Comparison of ENCODE assay signal across 24 mouse cellular contexts in the genomic region with DNA sequence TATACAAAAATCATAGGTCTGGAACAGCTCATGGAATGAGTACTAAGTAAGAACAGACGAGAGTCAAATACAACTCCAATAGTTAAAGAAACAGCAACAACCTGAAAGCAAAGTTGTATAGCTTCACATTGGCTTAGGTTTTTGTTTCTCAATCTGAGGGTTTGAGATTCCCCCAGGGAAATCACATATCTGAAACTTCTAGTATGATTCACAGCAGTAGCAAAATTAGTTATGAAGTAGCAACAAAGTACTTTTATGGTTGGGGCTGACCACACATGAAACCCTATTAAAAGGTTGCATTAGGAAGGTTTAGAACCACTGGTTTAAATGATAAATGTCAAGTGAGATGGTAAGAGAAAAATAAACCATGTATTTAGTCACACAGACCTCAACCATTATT. TPM values are rescaled to one million over a fixed set of nuclear protein-coding genes. Genes with fewer than 3 reads are reported as not detected.
"Had no signal": no experiment of that assay in that cellular context is flagged by ENCODE, and none has a peak within 500 bp of the region (broad histone marks: within the 10 kb centered on the region; RNA-seq: fewer than 3 reads in every experiment).

No protein-coding gene starts in this region.

- H3K4me3 ChIP-seq: neural tube, embryonic 13.5 days; neural tube, embryonic 15.5 days; stomach, embryonic 15.5 days had no signal

- H3K27ac ChIP-seq: neural tube, embryonic 13.5 days; neural tube, embryonic 15.5 days; stomach, embryonic 15.5 days; stomach, postnatal 0 days had no signal

- H3K9ac ChIP-seq: neural tube, embryonic 13.5 days; neural tube, embryonic 15.5 days; stomach, embryonic 15.5 days had no signal

- H3K27me3 ChIP-seq: neural tube, embryonic 13.5 days; neural tube, embryonic 15.5 days; stomach, embryonic 15.5 days had no signal

- DNase-seq: retina, postnatal 1 day; right cerebral cortex, adult 18-20 months; right cerebral cortex, postnatal 14 days; right cerebral cortex, postnatal 25 days; right cerebral cortex, postnatal 4 days; spleen, adult 18-20 months; thymus, adult 18-20 months; thymus, adult 2 months; thymus, postnatal 14 days; thymus, postnatal 25 days; thymus, postnatal 36 days; thymus, postnatal 4 days had no signal

- H3K4me2 ChIP-seq: neural tube, embryonic 13.5 days; neural tube, embryonic 15.5 days; stomach, embryonic 15.5 days had no signal

- H3K4me1 ChIP-seq: stomach, embryonic 15.5 days had no signal

- H3K9me3 ChIP-seq: neural tube, embryonic 13.5 days; neural tube, embryonic 15.5 days; stomach, embryonic 15.5 days had no signal

RNA-seq across cellular contexts. Expression of a gene that starts 52.3 kb away (rescaled TPM):
- total RNA-seq: neutrophil, adult 5-6 weeks had no signal
- polyA plus RNA-seq: neural tube, embryonic 13.5 days; neural tube, embryonic 14.5 days; neural tube, embryonic 15.5 days; small intestine, adult 2 months; spleen, adult 2 months; stomach, embryonic 14.5 days; stomach, embryonic 15.5 days; stomach, embryonic 16.5 days; stomach, postnatal 0 days; thymus, adult 2 months; thymus, postnatal 0 days; urinary bladder, adult 2 months had no signal
